Mouse (Mus musculus) limb, embryonic 10.5 days (tissue): ENCODE measurements at regions not wholly inside any gene's neighbourhood (a gene's known extent, or its start where the extent isn't known, plus 50 kb on each side); places are given as distances from the start of the nearest gene placed in this dataset.

Experiments used
- DNase-seq: peaks from one replicate; pipeline ENCODE4 v3.0.0-alpha.2; 2017; ENCODE audit warnings: low spot score
- H3K27ac ChIP-seq: fragments of 300-500 bp; sonication (generic); 2 replicates; pipeline ENCODE4 v1.5.1; 2016; ENCODE audit warnings: mild to moderate bottlenecking
- H3K27me3 ChIP-seq: fragments of 300-500 bp; sonication (generic); 2 replicates; pipeline ENCODE4 v1.6.1; 2016; ENCODE audit warnings: low read depth, mild to moderate bottlenecking; ENCODE audit not compliant: poor library complexity, severe bottlenecking
- H3K36me3 ChIP-seq: fragments of 300-500 bp; sonication (generic); 2 replicates; pipeline ENCODE4 v1.6.1; 2016; ENCODE audit warnings: mild to moderate bottlenecking, moderate library complexity
- H3K4me1 ChIP-seq: fragments of 300-500 bp; sonication (generic); 2 replicates; pipeline ENCODE4 v1.6.1; 2016
- H3K4me3 ChIP-seq: fragments of 300-500 bp; sonication (generic); 2 replicates; pipeline ENCODE4 v1.5.1; 2016; ENCODE audit warnings: mild to moderate bottlenecking, moderate library complexity
- H3K9me3 ChIP-seq: fragments of 300-500 bp; sonication (generic); replicated peaks from 2 replicates; pipeline ENCODE4 v1.6.1; 2016; ENCODE audit warnings: mild to moderate bottlenecking
- WGBS: fragments of 180-500 bp; shearing (Covaris S2); methylation state at CpG from one replicate; pipeline ENCODE4 v1.1.7; 2016; 5-methylcytosine and 5-hydroxymethylcytosine counted together

DNA sequence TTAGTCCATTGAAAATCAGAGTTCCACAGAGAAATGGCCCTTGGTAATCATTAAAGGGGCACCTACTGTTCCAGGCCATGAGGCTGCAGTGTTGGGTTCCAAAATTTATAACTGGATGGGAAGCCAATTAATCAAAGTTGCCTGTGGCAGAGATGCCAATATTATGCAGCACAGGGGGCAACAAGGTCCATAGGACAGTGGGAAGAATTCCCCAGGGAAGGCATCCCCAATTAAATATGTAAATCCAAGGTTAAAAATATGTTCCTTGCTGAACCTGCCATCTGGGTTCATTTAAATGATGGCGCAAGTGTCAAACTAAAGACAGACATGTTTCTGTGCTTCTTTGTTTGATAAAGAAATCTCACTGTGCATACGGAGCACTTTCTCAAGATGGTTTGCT lies 273.1 kb upstream of the Sema6d start:
- WGBS, result 89% methylated on average over 2 of the region's 2 CpGs
- no peak for DNase-seq
- no peaks in the 10 kb centered on the region for H3K27me3 ChIP-seq
- no peak overlapping the region for H3K27ac ChIP-seq
- H3K9me3 ChIP-seq, result no peaks in the 10 kb centered on the region
- no peaks in the 10 kb centered on the region for H3K36me3 ChIP-seq
- H3K4me1 ChIP-seq, result no peaks in the 10 kb centered on the region
- no peak overlapping the region for H3K4me3 ChIP-seq

DNA sequence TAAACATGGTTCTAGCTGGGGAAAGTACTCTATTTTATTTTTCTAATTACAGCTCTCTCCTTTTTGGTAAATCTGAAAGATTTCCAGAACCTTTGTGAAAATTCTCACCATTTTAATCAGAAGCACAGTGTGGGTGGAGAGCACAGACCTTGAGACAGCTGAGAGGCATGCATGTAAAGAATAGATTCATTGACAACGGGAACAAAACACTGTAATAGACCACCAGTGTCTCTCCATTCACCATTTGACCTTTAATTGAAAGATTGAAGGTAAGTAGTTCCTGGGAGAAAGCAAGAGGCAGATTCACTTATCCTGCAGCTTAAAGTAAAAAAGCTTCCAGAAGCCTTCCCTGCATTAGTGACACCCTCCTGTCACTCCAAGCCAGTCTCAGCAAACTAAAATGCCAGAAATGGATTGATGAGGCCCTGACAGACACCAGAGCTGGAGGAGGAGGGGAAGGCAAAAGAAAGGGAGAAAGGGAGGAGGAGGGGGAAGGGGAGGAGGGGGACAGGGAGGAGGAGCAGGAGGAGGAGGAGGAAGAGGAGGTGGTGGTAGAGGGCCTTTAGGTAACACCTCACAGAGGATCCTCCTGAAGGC lies 256.1 kb upstream of the Sema6d start:
- 62% methylated on average over 1 of the region's 1 CpGs for WGBS
- DNase-seq, result no peak
- H3K36me3 ChIP-seq, result no peaks in the 10 kb centered on the region
- no peaks in the 10 kb centered on the region for H3K4me1 ChIP-seq
- no peak overlapping the region for H3K27ac ChIP-seq
- H3K27me3 ChIP-seq, result no peaks in the 10 kb centered on the region
- no peak overlapping the region for H3K4me3 ChIP-seq
- H3K9me3 ChIP-seq, result no peaks in the 10 kb centered on the region
